In genomic region chr11:90129793-90130624, GRCm38 (mm10) we compare ENCODE assay signal across 7 mouse cellular contexts. TPM values are rescaled to one million over a fixed set of nuclear protein-coding genes. Genes with fewer than 3 reads are reported as not detected.
DNase-seq lines count a peak whose midpoint lies in the region; ATAC-seq lines count a peak whose summit lies in the region.

No protein-coding gene starts in this region.

- peak overlapping the region; percentile 36; the same call in 1 of the 2 replicates for H3K27ac ChIP-seq in intestine, embryonic 14.5 days (ENCODE audit: low read depth)
- peak overlapping the region; percentile 69 for H3K27ac ChIP-seq in lung, embryonic 15.5 days

- H3K9me3 ChIP-seq in intestine, embryonic 14.5 days (ENCODE audit: control insufficient read depth, low read length) = no peaks in the 10 kb centered on the region
- H3K9me3 ChIP-seq in lung, embryonic 15.5 days = no peaks in the 10 kb centered on the region

- peak; percentile 11 for DNase-seq in embryo, embryonic 11.5 days (ENCODE audit: low read depth, low spot score)
- DNase-seq in gastrocnemius, postnatal 25 days = peak; percentile 39
- DNase-seq in intestine, embryonic 14.5 days (ENCODE audit: low spot score) = no peak
- DNase-seq in B cell, adult 2 months = no peak
- DNase-seq in layer of hippocampus, postnatal 14 days (ENCODE audit: low spot score in 2 of 2) = no peak
- no peak for DNase-seq in retina, postnatal 1 day

- H3K4me1 ChIP-seq in intestine, embryonic 14.5 days (replicated peaks; ENCODE audit: control insufficient read depth, insufficient read depth, low read length) = peaks cover 14% of the 10 kb centered on the region
- peaks cover 17% of the 10 kb centered on the region for H3K4me1 ChIP-seq in lung, embryonic 15.5 days

- H3K9ac ChIP-seq in intestine, embryonic 14.5 days (ENCODE audit: low read length) = no peak overlapping the region
- 0 out of 2 replicates have a peak overlapping the region, but pooled peaks have one; percentile 2 for H3K9ac ChIP-seq in lung, embryonic 15.5 days

- H3K4me3 ChIP-seq in intestine, embryonic 14.5 days (ENCODE audit: low read depth, low read length) = no peak overlapping the region
- H3K4me3 ChIP-seq in lung, embryonic 15.5 days = no peak overlapping the region

- WGBS in intestine, embryonic 14.5 days = 29% methylated on average over 12 of the region's 12 CpGs
- WGBS in lung, embryonic 15.5 days = 19% methylated on average over 12 of the region's 12 CpGs

- H3K4me2 ChIP-seq in intestine, embryonic 14.5 days (ENCODE audit: low read length) = peak overlapping the region; percentile 35
- peak overlapping the region; percentile 30 for H3K4me2 ChIP-seq in lung, embryonic 15.5 days

- H3K36me3 ChIP-seq in intestine, embryonic 14.5 days (ENCODE audit: control insufficient read depth, insufficient read depth, low read length) = no peaks in the 10 kb centered on the region
- H3K36me3 ChIP-seq in lung, embryonic 15.5 days = no peaks in the 10 kb centered on the region

- ATAC-seq in intestine, embryonic 14.5 days (replicated peaks; ENCODE audit: low FRiP score, low TSS enrichment, low read depth) = peak; percentile 43; the same call in 1 of the 2 replicates
- peak; percentile 91 for ATAC-seq in lung, embryonic 15.5 days (ENCODE audit: borderline replicate concordance, extremely low read depth, low FRiP score, low TSS enrichment)

- no peaks in the 10 kb centered on the region for H3K27me3 ChIP-seq in intestine, embryonic 14.5 days (replicated peaks; ENCODE audit: control insufficient read depth, insufficient read depth, low read length)
- H3K27me3 ChIP-seq in lung, embryonic 15.5 days = no peaks in the 10 kb centered on the region

RNA-seq across cellular contexts. Expression of gene Gm45716, which starts 57.5 kb away (rescaled TPM):
- 1 to 10 TPM; 1.6 to 2.9 TPM for total RNA-seq in gastrocnemius, postnatal 25 days (2021)
- 13.2 and 13.3 TPM in 2 replicates for polyA plus RNA-seq in intestine, embryonic 14.5 days (2014; fragmentation: Nextera tagmentation; extraction: Ambion mirVana)
- 8.6 and 8.7 TPM in 2 replicates for polyA plus RNA-seq in lung, embryonic 15.5 days (2015; fragmentation: Nextera tagmentation; extraction: Ambion mirVana)
- total RNA-seq in layer of hippocampus, postnatal 14 days (2021) = 10 to 100 TPM in 1 of 2 experiments, 1 to 10 TPM in 1; 8.8 to 10.3 TPM

Comparison
In these comparisons a context has a peak if more than half of its experiments do, and no peak if none do; other contexts are left out.
1. DNase-seq: peak in embryo, embryonic 11.5 days (single experiment) and gastrocnemius, postnatal 25 days (single experiment); none in intestine, embryonic 14.5 days (single experiment), B cell, adult 2 months (0 of 2), layer of hippocampus, postnatal 14 days (0 of 2) and retina, postnatal 1 day (single experiment).